Comparison of ENCODE assay signal across 10 mouse cellular contexts in the genomic region with DNA sequence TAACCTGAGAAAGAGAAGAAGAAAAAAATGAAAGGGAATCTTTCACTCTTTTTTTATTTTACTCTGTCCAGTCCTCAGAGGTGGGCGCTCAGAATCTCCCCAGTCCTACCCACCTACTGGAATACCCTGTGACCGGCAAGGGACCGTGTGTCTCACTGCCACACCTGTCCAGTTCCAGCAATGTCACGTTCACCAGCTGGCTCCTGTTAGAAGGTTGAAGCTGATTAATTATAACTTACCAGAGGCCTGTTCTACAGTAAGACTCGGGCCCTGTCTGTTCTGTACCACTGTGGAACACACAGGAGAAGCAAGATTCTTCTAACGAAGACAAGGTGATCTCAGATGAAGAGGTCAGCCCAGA.
DNase-seq lines count a peak whose midpoint lies in the region; ATAC-seq and TF ChIP-seq lines count a peak whose summit lies in the region.
"Had no signal": no experiment of that assay in that cellular context is flagged by ENCODE, and none has a peak within 500 bp of the region (broad histone marks: within the 10 kb centered on the region; RNA-seq: fewer than 3 reads in every experiment).

No protein-coding gene starts in this region.

- H3K27me3 ChIP-seq in cerebellum, adult 2 months (ENCODE audit: control insufficient read depth, insufficient read depth, low read length), result no peaks in the 10 kb centered on the region
- H3K27me3 ChIP-seq in heart, embryonic 16.5 days (ENCODE audit: control insufficient read depth, insufficient read depth, low read length), result no peaks in the 10 kb centered on the region
- H3K27me3 ChIP-seq in heart, adult 2 months (ENCODE audit: control insufficient read depth, insufficient read depth, low read length), result no peaks in the 10 kb centered on the region
- no peaks in the 10 kb centered on the region for H3K27me3 ChIP-seq in lung, embryonic 16.5 days (ENCODE audit: control insufficient read depth, insufficient read depth, low read depth, low read length)
- peaks cover 10% of the 10 kb centered on the region; the same call in 1 of the 2 replicates for H3K27me3 ChIP-seq in limb, embryonic 15.5 days

- peak; percentile 25; the same call in 1 of the 2 replicates for ATAC-seq in heart, embryonic 16.5 days (replicated peaks; ENCODE audit: extremely low read depth, insufficient read depth, low FRiP score)
- ATAC-seq in lung, embryonic 16.5 days (ENCODE audit: low read depth), result no peak
- ATAC-seq in limb, embryonic 15.5 days (ENCODE audit: insufficient number of reproducible peaks, low FRiP score, low TSS enrichment, low read depth), result no peak

- H3K4me2 ChIP-seq in heart, embryonic 16.5 days (ENCODE audit: low read depth, low read length), result peak overlapping the region; percentile 46
- H3K4me2 ChIP-seq in lung, embryonic 16.5 days (ENCODE audit: low read depth, low read length), result peak overlapping the region; percentile 34
- H3K4me2 ChIP-seq in limb, embryonic 15.5 days, result peak overlapping the region; percentile 26
- H3K4me2 ChIP-seq: heart, embryonic 11.5 days had no signal

- DNase-seq in cerebellum, adult 2 months, result no peak
- DNase-seq in cerebellum, adult 11 months, result no peak
- DNase-seq in heart, adult 2 months, result no peak
- no peak for DNase-seq in lung, postnatal 25 days (ENCODE audit: low spot score)
- no peak for DNase-seq in layer of hippocampus, adult 2 months (ENCODE audit: low spot score in 2 of 2)
- DNase-seq: thymus, adult 2 months had no signal

- no peak overlapping the region for H3K4me3 ChIP-seq in cerebellum, adult 2 months (replicated peaks; ENCODE audit: insufficient read depth, low read depth, low read length)
- no peak overlapping the region for H3K4me3 ChIP-seq in heart, embryonic 16.5 days (ENCODE audit: low read length)
- no peak overlapping the region for H3K4me3 ChIP-seq in heart, adult 2 months
- no peak overlapping the region for H3K4me3 ChIP-seq in lung, embryonic 16.5 days (ENCODE audit: low read length)
- H3K4me3 ChIP-seq in limb, embryonic 15.5 days, result no peak overlapping the region
- no peak overlapping the region for H3K4me3 ChIP-seq in layer of hippocampus, adult 2 months

- H3K9ac ChIP-seq in heart, embryonic 16.5 days (ENCODE audit: low read length), result peak overlapping the region; percentile 4; the same call in 1 of the 2 replicates
- no peak overlapping the region for H3K9ac ChIP-seq in heart, adult 2 months (ENCODE audit: low read depth, low read length)
- H3K9ac ChIP-seq in lung, embryonic 16.5 days (ENCODE audit: low read length), result peak overlapping the region; percentile 27
- H3K9ac ChIP-seq in limb, embryonic 15.5 days, result no peak overlapping the region

- WGBS in cerebellum, adult 2 months, result 35% methylated on average over 6 of the region's 6 CpGs
- 52% methylated on average over 6 of the region's 6 CpGs for WGBS in heart, embryonic 16.5 days
- WGBS in heart, adult 2 months, result 75% methylated on average over 6 of the region's 6 CpGs
- 61% methylated on average over 6 of the region's 6 CpGs for WGBS in lung, embryonic 16.5 days
- WGBS in limb, embryonic 15.5 days, result 53% methylated on average over 6 of the region's 6 CpGs

- no peaks in the 10 kb centered on the region for H3K79me2 ChIP-seq in heart, adult 2 months (replicated peaks; ENCODE audit: control insufficient read depth, insufficient read depth, low read length)

- intact Hi-C loops in heart, adult 2 months (cut with DNase I), result loop anchor here (5.0 kb wide), 1 partner anchor 322 kb away; no protein-coding TSS in a partner anchor

- peaks cover 17% of the 10 kb centered on the region for H3K4me1 ChIP-seq in cerebellum, adult 2 months (ENCODE audit: control insufficient read depth, insufficient read depth, low read length)
- peaks cover 37% of the 10 kb centered on the region for H3K4me1 ChIP-seq in heart, embryonic 16.5 days (ENCODE audit: control insufficient read depth, insufficient read depth, low read length)
- peaks cover 4% of the 10 kb centered on the region for H3K4me1 ChIP-seq in heart, adult 2 months (ENCODE audit: control insufficient read depth, insufficient read depth, low read length)
- peaks cover 28% of the 10 kb centered on the region for H3K4me1 ChIP-seq in lung, embryonic 16.5 days (replicated peaks; ENCODE audit: control insufficient read depth, insufficient read depth, low read length)
- H3K4me1 ChIP-seq in limb, embryonic 15.5 days, result peaks cover 25% of the 10 kb centered on the region

- no peaks in the 10 kb centered on the region for H3K9me3 ChIP-seq in heart, embryonic 16.5 days (replicated peaks; ENCODE audit: control insufficient read depth, low read length)
- H3K9me3 ChIP-seq in lung, embryonic 16.5 days (ENCODE audit: control insufficient read depth, low read length), result no peaks in the 10 kb centered on the region
- H3K9me3 ChIP-seq in limb, embryonic 15.5 days, result no peaks in the 10 kb centered on the region

- no peak for TF ChIP-seq EP300 in heart, adult 2 months (IDR thresholded peaks at IDR 0.05; ENCODE audit: insufficient read depth, low read depth, low read length)

- no peaks in the 10 kb centered on the region for H3K36me3 ChIP-seq in heart, embryonic 16.5 days (ENCODE audit: control insufficient read depth, insufficient read depth)
- H3K36me3 ChIP-seq in heart, adult 2 months (ENCODE audit: control insufficient read depth, insufficient read depth, low read length), result no peaks in the 10 kb centered on the region
- no peaks in the 10 kb centered on the region for H3K36me3 ChIP-seq in lung, embryonic 16.5 days (ENCODE audit: control insufficient read depth, insufficient read depth, low read length)
- H3K36me3 ChIP-seq in limb, embryonic 15.5 days, result no peaks in the 10 kb centered on the region

- TF ChIP-seq CTCF in cerebellum, adult 2 months (IDR thresholded peaks at IDR 0.05; ENCODE audit: borderline replicate concordance, insufficient read depth, low read depth, low read length), result no peak
- TF ChIP-seq CTCF in heart, adult 2 months (IDR thresholded peaks at IDR 0.05), result no peak
- TF ChIP-seq CTCF in layer of hippocampus, adult 2 months (conservative IDR thresholded peaks at IDR 0.05), result no peak

- H3K27ac ChIP-seq in cerebellum, adult 2 months (ENCODE audit: insufficient read depth, low read length), result peak overlapping the region; percentile 26; the same call in 1 of the 2 replicates
- peak overlapping the region; percentile 92 for H3K27ac ChIP-seq in heart, embryonic 16.5 days (ENCODE audit: low read length)
- H3K27ac ChIP-seq in heart, adult 2 months, result no peak overlapping the region
- H3K27ac ChIP-seq in lung, embryonic 16.5 days (ENCODE audit: low read length), result peak overlapping the region; percentile 91
- H3K27ac ChIP-seq in limb, embryonic 15.5 days, result peak overlapping the region; percentile 50; the same call in 1 of the 2 replicates
- H3K27ac ChIP-seq in layer of hippocampus, adult 2 months, result no peak overlapping the region

- no peak for TF ChIP-seq POLR2A in cerebellum, adult 2 months (IDR thresholded peaks at IDR 0.05; ENCODE audit: borderline replicate concordance, insufficient read depth, low read length)
- TF ChIP-seq POLR2A in heart, adult 2 months (IDR thresholded peaks at IDR 0.05; ENCODE audit: insufficient read depth, low read depth, low read length), result no peak

Comparison
In these comparisons a context has a peak if more than half of its experiments do, and no peak if none do; other contexts are left out.
1. H3K27ac ChIP-seq: peak in cerebellum, adult 2 months (single experiment), heart, embryonic 16.5 days (single experiment), lung, embryonic 16.5 days (single experiment) and limb, embryonic 15.5 days (single experiment); none in heart, adult 2 months (single experiment) and layer of hippocampus, adult 2 months (single experiment).
2. H3K9ac ChIP-seq: peak in heart, embryonic 16.5 days (single experiment) and lung, embryonic 16.5 days (single experiment); none in heart, adult 2 months (single experiment) and limb, embryonic 15.5 days (single experiment).
3. Peak in every context shown above with its lines, with median percentiles within 50 percentile points of each other: H3K4me2 ChIP-seq.